Mouse (Mus musculus) frontal cortex, adult 2 months (tissue): ENCODE measurements around the gene D430041D05Rik. TPM values are rescaled to one million over a fixed set of nuclear protein-coding genes. Genes with fewer than 3 reads are reported as not detected.

Experiments
- DNase-seq, 2 experiments: peaks; one replicate each; pipeline ENCODE4 v3.0.0; 2022; ENCODE audit warnings: low spot score in 1 of 2; ENCODE audit errors: extremely low spot score in 1 of 2
- polyA plus RNA-seq: library from polyadenylated mRNA; depleted of rRNA; stranded (reverse); fragments of >200 nt; gene quantifications from 2 replicates; pipeline ENCODE4 v1.2.3, GENCODE M21; 2012

The D430041D05Rik gene
- polyA plus RNA-seq, 1 experiment = 28.6 TPM

DNA sequence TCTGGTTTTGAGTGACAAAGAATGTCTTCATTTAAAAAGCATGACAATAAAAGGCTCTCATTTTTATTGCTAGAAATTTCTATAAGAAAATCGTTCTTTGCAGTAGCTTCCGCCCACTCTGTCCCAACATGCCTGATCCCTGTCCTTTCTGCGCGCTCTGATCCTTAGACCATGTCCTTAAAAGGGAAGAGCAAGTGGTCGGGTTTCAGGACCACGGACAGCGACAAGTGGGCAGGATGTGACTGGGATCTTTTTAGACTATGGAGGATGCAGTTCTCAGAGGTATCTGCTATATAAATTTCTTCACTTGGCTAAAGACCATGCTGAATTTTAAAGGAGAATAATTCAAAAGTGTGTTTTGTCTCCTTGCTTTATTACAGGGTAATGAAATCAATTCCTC is 111.7 kb downstream of the D430041D05Rik start:
- DNase-seq = no peak

DNA sequence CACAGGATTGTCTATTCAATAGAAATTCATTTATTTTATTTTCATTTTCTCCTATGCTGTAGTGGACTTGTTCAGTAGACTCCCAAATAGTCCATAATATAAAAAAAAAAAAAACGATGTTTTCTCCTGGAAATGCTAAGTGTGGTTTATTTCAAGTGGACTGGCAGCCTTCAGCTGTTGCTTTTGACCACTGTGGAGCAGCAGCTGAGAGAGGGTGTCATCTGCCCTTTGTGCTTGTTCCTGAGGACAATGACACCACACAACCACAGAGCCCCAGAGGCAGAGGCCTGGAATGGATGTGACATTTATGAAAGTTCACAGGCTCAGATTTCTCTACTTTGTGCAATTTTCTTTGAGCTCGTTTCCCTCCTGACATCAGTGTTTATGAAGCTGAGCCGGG is 124.0 kb downstream of the D430041D05Rik start:
- DNase-seq = no peak

DNA sequence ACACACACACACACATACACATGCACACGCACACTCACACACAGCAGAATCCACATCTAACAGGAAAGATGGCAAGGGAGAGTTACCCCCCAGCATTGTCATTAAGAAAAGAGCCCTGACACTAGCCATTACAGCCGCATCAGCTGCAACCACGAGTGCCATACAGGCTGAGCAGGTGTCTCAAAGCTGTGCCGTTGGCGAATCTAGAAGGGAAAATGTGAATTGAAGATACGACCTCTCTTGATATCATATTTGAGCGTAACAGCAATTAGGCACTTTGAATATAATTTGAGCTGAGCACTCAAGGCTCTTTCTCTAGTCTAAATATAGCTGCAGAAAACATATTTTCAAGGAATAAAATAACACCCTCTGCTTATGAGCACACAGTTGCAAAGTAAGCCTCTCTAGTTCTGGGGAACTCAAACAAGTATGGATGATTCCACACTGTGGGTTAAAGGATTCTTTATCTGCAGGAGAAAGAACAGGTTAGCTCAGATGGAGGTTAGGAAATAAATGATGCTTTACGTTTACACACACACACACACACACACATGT is 127.3 kb downstream of the D430041D05Rik start:
- DNase-seq = no peak

DNA sequence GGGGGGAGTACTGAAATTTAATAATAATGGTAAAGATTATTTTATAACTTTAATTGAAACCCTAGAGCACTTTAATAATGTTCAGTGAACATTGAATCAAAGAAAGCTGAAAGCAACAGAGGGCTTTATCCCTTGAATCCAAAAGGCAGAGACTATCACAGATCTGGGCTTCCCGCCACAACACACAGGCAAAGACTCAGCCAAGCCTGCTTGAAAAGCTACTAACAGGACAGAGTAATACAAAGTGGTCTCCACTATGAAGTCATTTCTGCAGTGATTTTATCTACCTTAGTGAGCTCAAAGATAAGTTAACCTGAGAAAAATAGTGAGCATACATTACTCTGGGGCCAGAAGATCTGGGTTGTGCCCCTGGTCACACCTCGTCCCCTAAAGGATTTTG is 128.0 kb downstream of the D430041D05Rik start:
- DNase-seq = no peak

DNA sequence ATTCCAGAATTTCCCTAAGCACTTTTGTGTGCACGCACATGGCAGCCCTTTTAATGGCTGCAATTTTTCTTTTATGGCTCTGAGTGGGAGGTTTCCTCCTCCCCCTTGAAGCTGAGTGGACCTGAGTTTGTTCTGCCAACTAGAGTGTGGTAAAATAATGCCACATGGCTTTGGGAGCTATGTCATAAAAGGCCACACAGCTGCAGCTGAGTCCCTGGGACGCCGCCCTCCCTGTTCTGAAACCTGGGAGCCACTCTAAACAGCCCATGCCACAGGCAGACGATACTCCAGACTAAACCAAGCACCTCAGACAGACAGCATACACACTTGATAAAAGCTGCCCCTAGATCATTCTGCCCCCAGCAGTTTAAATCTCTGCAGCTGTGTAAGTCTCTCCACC is 143.8 kb downstream of the D430041D05Rik start:
- DNase-seq = no peak

DNA sequence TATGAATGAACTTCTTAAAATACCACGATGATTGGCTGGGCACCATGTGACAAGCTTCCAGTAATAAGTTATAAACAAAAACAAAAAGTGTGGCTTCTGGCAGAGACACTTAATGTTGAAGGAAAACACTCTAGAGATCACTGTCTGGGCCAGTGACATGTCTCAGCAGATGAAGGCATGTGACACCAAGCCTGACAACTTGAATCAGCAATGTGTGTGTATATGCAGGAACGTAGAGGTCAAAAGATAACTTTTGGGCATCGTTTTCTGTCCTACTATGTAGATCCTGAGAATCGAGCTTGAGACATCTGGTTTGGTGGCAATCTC is 149.1 kb downstream of the D430041D05Rik start:
- no peak for DNase-seq

DNA sequence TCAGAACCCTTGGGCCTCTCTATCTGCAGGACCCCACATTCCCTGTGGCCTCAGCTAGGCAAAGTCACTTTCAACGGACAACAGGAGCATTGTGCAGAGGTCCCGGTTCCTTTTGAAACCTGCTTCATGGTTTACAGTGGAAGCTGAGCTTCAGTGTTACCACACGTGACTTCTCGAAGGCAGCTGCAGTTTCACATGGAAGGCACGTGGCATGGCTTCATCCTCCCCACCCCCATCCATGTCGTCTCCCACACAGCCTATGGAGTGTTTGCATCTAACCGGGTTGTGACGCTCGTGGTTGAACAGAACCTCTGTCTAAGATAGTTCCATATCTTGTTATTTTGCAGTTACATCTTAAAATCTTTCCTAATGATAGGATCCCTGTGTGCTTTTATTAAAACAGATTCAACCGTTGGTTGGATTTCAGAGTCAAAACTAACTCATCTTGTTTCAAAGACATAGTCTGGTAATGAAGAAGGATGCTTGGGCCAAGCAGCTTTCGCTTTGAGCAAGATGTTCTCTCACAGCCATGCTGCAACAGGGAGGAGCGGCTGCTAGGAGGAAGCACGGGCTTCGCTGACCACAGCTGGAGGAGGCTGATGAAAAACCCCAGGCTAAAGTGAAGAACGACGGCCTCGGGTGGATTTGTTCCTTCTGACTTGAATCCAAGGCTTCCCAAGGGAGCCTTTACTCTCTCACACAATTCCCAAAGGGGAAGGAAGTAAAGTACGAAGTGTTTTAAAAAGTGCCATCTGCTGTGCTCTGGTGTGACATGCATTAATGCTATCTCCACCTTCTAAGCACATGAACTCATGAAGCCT is 149.7 kb downstream of the D430041D05Rik start:
- DNase-seq = no peak

DNA sequence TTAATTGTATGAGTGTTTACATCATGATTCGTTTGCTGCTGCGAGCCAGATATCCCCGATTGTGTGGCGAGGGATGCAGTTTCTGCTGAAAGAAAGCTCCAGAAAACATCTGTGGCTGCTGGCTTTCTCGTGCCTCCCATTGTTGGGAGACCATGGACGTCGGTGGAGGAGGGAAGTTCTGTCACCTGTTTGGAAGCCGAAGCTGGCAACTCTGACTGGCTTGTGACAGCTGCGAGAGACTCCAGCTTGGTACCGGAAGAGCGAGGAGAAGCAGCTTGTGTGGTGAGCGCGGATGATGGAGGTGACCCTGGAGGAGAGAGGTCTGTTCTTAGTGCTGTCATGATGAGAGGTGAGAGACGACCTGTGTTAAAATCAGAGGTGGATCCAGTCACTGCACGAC is 154.2 kb downstream of the D430041D05Rik start:
- no peak for DNase-seq

DNA sequence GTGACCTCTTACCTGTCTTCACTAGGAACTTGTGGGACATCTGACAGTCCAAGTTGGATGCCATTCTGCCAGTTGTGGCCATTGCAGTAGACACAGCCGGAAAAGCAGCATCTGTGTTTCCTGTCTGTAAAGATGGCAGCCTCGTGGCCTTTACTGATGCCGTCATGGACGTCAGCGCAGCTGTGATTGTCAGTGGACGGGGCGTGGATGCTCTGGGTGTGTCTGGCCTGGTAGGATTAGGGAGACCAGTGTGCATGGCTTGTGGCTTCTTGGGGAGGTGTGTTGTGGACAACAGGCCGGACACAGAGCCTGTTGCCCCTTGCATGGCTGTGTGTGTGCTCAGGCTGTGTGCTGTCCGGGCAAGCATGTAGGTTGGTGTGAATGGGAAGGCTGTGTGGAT is 155.9 kb downstream of the D430041D05Rik start:
- DNase-seq = no peak

DNA sequence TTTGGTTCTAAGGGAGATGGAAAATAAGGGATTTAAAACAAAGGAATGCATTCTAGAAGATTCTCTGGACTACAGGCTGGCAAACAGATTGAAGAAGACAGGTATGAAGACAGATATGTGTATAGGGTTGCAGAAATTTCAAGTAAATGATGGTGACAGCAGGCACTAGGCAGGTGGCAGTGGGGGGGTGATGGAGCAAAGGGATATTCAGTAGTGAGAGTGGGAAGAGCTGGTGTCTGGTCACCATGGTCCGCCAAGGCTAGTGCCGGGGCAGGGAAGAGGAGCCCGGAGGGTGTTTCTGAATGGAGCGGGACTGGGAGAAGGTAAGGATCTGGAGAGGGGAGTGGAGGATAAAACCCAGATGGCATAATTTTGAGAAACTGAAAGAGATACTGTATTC is 157.5 kb downstream of the D430041D05Rik start:
- DNase-seq = no peak

DNA sequence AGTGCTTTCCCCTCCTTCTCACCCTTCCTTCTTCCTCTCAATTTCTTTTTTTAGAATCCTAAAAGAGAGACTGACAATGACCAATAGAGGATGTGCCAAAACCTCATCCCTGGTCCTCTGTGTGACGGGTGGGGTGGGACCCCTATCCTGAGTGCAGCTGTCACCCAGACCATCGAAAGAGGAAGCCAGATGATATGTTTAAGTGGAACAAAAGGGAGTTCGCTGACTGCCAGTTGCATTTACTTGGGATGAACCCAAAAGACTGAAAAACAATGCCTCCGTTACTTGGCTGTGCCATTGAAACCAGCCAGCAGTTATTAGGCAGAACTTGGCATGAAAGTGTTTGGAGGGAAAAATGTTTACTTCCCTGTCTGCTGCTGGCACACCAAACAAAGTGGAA is 159.2 kb downstream of the D430041D05Rik start:
- DNase-seq = no peak

DNA sequence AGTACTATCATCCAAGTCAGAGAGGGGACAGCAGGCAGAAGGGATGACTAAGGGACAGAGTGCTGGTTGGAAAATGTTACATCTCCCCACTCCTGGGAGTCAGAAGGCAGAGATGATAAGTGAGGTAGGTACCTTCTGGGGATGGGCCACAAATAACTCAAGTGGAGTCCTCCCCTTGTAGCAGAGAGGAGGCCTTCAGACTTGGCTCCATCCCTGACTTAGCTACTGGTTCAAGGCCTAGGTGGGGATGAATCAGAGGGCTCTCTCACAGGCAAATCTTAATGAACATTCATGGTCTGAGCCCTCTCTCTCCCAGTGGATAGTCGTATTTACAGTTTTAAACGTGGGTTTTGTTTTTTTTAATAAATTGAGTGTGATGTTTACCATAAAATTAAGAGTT is 161.0 kb downstream of the D430041D05Rik start:
- no peak for DNase-seq

DNA sequence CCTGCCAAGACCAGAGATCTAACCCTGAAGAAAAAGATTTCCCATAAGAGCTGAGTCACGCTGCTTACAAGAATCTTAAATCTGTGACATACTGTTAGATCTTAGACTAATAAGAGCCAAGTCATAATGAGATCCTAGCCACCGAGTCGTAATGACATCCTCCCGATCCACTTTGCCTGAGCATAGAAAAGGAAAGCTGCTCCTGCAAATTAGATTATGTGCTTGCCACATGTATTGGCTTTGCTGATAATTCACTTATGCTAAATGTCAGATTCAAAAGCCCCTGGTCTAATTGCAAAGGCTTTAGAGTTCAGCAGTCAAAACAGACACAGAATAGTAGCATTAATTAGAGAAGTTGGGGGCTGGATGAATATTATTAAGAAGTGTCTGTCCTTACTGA is 164.0 kb downstream of the D430041D05Rik start:
- no peak for DNase-seq

DNA sequence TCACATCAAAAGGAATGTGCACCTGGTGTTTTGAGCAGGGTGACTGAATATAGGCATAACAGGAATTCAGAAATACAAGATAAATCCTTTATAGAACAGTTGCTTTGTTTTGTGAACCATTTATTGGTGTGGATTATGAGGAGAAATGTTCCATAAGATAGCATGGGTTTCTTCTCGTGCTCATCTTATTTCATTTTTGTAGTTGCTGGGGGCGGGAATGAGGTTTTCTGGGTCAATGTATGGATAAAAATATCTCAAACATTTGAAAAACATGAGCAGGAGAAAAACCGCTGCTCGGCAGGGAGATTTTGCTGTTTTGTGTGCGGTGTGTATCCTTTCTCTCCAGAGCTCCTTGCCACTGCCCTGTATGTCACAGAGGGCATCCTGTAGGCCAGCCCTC is 168.8 kb downstream of the D430041D05Rik start:
- DNase-seq = peak in 1 of 2 experiments; percentile 54

DNA sequence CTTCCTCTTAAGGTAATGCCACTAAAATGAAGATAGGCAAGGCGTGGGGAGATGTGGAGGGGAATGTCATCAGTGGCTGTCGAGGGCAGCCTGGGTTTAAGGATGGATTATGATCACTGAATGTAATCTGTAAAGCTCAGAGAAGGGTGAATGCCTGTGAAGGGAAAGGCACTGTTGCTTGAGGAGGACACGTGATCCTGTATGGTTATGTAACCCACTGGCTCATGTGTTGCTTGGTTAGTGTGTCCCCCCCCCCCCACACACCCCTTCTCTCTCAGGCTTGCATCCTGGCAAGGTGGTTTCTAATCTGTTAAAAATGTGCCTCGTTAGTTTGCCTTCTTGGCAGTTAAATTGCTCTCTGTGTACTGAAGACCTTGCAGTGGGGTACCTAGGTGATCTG is 173.7 kb downstream of the D430041D05Rik start:
- no peak for DNase-seq

DNA sequence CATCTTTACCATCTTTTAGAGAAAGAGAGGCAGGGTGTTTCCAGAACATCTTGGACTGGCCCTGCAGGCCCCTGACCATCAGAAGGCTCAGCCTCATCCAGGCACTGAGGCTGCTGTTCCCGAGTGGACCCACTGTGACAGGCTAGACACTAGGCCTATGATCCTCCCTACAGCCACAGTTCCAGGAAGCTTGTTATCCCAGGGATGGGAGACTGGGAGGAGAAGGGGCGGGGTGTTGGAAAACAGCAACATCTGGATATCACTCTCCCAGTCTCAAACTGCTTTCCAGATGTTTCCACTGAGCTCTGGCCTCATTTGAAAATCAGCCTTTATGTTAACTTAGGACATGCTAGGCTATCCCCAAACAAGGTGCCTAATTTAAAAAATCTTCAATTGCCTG is 180.4 kb downstream of the D430041D05Rik start:
- no peak for DNase-seq

DNA sequence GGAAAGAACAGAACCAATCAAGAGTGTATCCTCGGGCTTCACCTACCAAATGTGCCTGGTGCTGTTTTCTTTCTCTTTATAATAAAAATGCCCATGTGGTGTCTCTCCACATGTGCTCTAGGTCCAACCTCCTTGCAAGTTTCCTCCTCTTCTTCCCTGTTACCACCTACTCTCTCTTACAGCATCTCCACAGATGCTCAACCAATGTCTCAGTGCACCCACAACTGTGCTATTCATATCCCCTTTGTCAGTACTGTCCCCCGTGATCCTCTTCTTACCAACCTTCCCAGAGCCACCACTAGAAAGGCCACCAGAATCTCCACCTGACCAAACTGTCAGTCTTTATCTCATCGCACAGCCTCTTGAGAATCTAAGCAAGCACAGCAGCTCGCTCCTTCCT is 184.8 kb downstream of the D430041D05Rik start:
- peak; percentile 60 to 64 for DNase-seq

DNA sequence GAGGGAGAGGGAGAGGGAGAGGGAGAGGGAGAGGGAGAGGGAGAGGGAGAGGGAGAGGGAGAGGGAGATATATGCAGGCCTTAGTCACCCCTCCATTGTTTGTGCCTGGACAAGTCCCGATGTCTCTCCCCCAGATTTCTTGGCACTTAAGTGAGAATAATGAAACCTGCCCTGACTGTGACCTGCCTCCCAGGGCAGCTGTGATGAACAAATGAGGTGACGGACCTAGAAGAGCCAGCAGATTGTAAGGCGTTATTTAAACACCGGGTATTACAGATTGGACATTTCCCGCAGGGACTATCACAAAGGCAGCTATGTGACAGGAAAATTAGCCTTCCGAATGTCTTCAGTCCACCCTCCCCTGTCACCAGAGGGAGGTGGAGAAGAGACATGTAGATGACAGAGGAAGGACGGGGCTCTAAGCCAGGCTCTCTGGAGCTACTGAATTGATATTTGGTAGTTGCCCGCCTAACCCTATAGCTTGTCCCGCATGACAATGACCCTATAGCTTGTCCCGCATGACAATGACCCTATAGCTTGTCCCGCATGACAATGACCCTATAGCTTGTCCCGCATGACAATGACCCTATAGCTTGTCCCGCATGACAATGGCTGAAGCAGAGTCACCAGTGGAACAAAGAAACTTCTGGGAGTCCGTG is 191.0 kb downstream of the D430041D05Rik start:
- DNase-seq = no peak

DNA sequence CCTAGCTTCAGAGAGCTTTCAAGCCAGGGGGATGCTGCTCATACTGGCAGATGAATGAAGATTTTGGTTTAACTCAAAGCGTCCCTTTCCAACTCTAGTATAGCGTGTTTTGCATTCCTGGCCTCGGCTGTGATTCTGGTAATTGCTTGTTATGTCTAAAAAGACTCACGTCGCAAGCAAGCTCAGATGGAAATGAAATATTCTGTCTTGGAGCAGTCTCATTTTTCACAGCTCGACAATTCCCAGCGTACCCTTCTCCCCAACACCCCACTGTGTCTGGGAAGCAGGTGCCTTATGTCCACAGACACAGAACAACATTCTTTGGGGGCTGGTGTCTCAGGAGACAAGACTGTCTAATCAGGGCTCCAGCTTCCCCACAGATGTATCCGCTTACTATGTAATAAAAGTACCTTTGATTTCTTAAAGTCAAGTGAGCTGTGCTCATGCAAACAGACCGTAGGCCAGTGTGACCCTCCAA is 192.2 kb downstream of the D430041D05Rik start:
- DNase-seq = no peak

DNA sequence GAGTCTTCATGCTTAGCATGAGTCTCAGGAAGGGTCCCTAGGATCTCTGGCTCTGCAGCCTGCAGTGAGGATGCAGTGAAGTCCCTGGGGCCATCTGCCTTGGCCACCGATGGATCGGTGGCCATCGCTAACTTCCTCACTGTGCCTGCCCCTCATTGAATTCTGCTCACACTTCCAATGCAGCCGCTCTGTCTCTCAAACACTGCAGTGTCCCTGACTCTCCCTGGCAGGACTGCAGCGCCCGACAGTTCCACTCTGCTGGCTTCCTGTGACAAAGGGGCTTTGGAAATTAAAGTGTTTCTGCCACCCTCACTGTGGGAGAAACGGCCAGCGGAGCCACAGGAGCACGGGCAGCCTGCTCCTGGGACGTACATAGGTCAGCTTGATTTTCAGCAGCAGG is 192.7 kb downstream of the D430041D05Rik start:
- no peak for DNase-seq

DNA sequence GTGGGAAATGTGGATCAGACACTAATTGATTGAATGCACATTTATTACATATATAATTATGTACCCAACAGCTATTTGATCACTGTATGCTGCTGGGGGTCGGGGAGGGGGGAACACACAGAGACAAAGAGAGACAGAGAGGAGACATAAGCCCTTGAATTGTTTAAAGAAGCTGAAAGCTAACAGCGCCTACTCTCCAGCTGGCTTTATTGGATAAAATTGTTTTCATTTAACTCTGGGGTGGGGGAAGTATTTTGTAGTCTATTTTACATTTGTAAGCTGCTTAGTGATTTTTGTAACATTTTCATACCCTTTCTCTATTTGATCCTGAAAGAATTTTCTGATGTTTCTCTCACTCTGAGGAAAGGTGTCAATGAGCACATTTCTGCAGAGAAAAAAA is 201.4 kb downstream of the D430041D05Rik start:
- no peak for DNase-seq

DNA sequence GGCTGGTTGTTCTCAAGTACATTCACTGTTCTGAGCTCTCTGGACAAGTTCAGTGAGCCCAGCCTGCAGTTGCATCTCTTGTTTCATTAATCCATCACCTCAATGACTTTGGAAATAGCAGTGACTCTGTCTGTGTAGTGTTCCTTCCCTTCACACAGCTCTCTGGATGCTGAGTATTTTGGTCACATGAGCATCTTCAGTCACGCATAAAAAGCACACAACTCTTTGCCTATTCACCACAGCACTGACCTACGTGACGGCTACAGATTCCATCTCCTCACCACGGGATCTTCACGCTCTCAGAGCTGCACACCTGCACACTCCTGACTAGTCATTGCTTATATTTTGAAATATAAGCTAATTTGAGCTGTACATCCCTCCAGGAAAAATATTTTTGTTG is 202.4 kb downstream of the D430041D05Rik start:
- no peak for DNase-seq
